Mouse (Mus musculus): ENCODE results near the gene Lgi4. TPM values are rescaled to one million over a fixed set of nuclear protein-coding genes. Genes with fewer than 3 reads are reported as not detected.

The Lgi4 gene
- polyA plus RNA-seq, 2 experiments = 0.16 TPM; not detected in 1

GRCm38 (mm10) chr7:31042431-31042910 is 16.7 kb upstream of the Lgi4 start, which contains the start of gene Fxyd5:
Gene Fxyd5 (minus strand): TSS chr7:31042481.
- Histone ChIP-seq H3K4me3 (ENCODE audit: insufficient read depth in 1 of 2, low read depth in 2 of 2, low read length in 2 of 2) (peak within 1 kb of the TSS; percentile 34 to 41), H3K9ac (replicated peaks) (no peak within 1 kb of the TSS), H3K36me3 (replicated peaks; ENCODE audit: control insufficient read depth, insufficient read depth, low read depth) (no peaks in the 10 kb centered on the region), H3K27me3 (ENCODE audit: control insufficient read depth, insufficient read depth, low read length) (no peaks in the 10 kb centered on the region; the same call in 1 of the 2 replicates), H3K4me1 (replicated peaks; ENCODE audit: control insufficient read depth in 2 of 2, insufficient read depth in 2 of 2, low read length in 1 of 2) (no peaks in the 10 kb centered on the region), H3K4me2 (ENCODE audit: low read depth) (peak within 1 kb of the TSS; percentile 43), H3K27ac (no peak within 1 kb of the TSS), H3K9me3 (ENCODE audit: control insufficient read depth, low read length) (no peaks in the 10 kb centered on the region)
- ATAC-seq (ENCODE audit: insufficient read depth) (no peak), DNase-seq (ENCODE audit: low read depth in 3 of 3, low spot score in 3 of 3) (no peak)
- no peak for TF ChIP-seq EP300 (IDR thresholded peaks at IDR 0.05; ENCODE audit: low read depth)
- no peak for TF ChIP-seq CTCF (IDR thresholded peaks at IDR 0.05; ENCODE audit: low read depth)
- WGBS (ENCODE audit: insufficient replicate concordance) = 42% methylated on average over 10 of the region's 10 CpGs

GRCm38 (mm10) chr7:31049135-31049845 is 9.9 kb upstream of the Lgi4 start:
- H3K27ac ChIP-seq = no peak overlapping the region
- no peaks in the 10 kb centered on the region for H3K36me3 ChIP-seq (replicated peaks; ENCODE audit: control insufficient read depth, insufficient read depth, low read depth)
- DNase-seq (ENCODE audit: low read depth in 3 of 3, low spot score in 3 of 3) = no peak
- TF ChIP-seq EP300 (IDR thresholded peaks at IDR 0.05; ENCODE audit: low read depth) = no peak
- no peak for TF ChIP-seq CTCF (IDR thresholded peaks at IDR 0.05; ENCODE audit: low read depth)
- WGBS (ENCODE audit: insufficient replicate concordance) = 15% methylated on average over 5 of the region's 5 CpGs
- no peaks in the 10 kb centered on the region for H3K4me1 ChIP-seq (replicated peaks; ENCODE audit: control insufficient read depth in 2 of 2, insufficient read depth in 2 of 2, low read length in 1 of 2)
- H3K9me3 ChIP-seq (ENCODE audit: control insufficient read depth, low read length) = no peaks in the 10 kb centered on the region
- H3K27me3 ChIP-seq (ENCODE audit: control insufficient read depth, insufficient read depth, low read length) = peaks cover 31% of the 10 kb centered on the region
- no peak overlapping the region for H3K4me3 ChIP-seq (ENCODE audit: insufficient read depth in 1 of 2, low read depth in 2 of 2, low read length in 2 of 2)
- no peak overlapping the region for H3K4me2 ChIP-seq (ENCODE audit: low read depth)
- H3K9ac ChIP-seq (replicated peaks) = no peak overlapping the region
- no peak for ATAC-seq (ENCODE audit: insufficient read depth)

GRCm38 (mm10) chr7:31049846-31050281 is 9.3 kb upstream of the Lgi4 start:
- Histone ChIP-seq H3K4me1 (replicated peaks; ENCODE audit: control insufficient read depth in 2 of 2, insufficient read depth in 2 of 2, low read length in 1 of 2) (no peaks in the 10 kb centered on the region), H3K4me3 (ENCODE audit: insufficient read depth in 1 of 2, low read depth in 2 of 2, low read length in 2 of 2) (no peak overlapping the region), H3K9ac (replicated peaks) (no peak overlapping the region), H3K27me3 (ENCODE audit: control insufficient read depth, insufficient read depth, low read length) (peaks cover 31% of the 10 kb centered on the region), H3K27ac (no peak overlapping the region), H3K36me3 (replicated peaks; ENCODE audit: control insufficient read depth, insufficient read depth, low read depth) (no peaks in the 10 kb centered on the region), H3K9me3 (ENCODE audit: control insufficient read depth, low read length) (no peaks in the 10 kb centered on the region), H3K4me2 (ENCODE audit: low read depth) (no peak overlapping the region)
- DNase-seq (ENCODE audit: low read depth in 3 of 3, low spot score in 3 of 3) (no peak), ATAC-seq (ENCODE audit: insufficient read depth) (no peak)
- 7% methylated on average over 14 of the region's 15 CpGs for WGBS (ENCODE audit: insufficient replicate concordance)
- TF ChIP-seq CTCF (IDR thresholded peaks at IDR 0.05; ENCODE audit: low read depth) = no peak
- TF ChIP-seq EP300 (IDR thresholded peaks at IDR 0.05; ENCODE audit: low read depth) = no peak

GRCm38 (mm10) chr7:31050487-31050886 is 8.7 kb upstream of the Lgi4 start:
- no peak for DNase-seq (ENCODE audit: low read depth in 3 of 3, low spot score in 3 of 3)
- peaks cover 31% of the 10 kb centered on the region for H3K27me3 ChIP-seq (ENCODE audit: control insufficient read depth, insufficient read depth, low read length)
- no peak for ATAC-seq (ENCODE audit: insufficient read depth)
- WGBS (ENCODE audit: insufficient replicate concordance) = 6% methylated on average over 6 of the region's 6 CpGs
- no peak overlapping the region for H3K4me3 ChIP-seq (ENCODE audit: insufficient read depth in 1 of 2, low read depth in 2 of 2, low read length in 2 of 2)
- H3K27ac ChIP-seq = no peak overlapping the region
- H3K36me3 ChIP-seq (replicated peaks; ENCODE audit: control insufficient read depth, insufficient read depth, low read depth) = no peaks in the 10 kb centered on the region
- H3K4me1 ChIP-seq (replicated peaks; ENCODE audit: control insufficient read depth in 2 of 2, insufficient read depth in 2 of 2, low read length in 1 of 2) = no peaks in the 10 kb centered on the region
- TF ChIP-seq EP300 (IDR thresholded peaks at IDR 0.05; ENCODE audit: low read depth) = no peak
- TF ChIP-seq CTCF (IDR thresholded peaks at IDR 0.05; ENCODE audit: low read depth) = no peak
- no peak overlapping the region for H3K9ac ChIP-seq (replicated peaks)
- H3K4me2 ChIP-seq (ENCODE audit: low read depth) = no peak overlapping the region
- no peaks in the 10 kb centered on the region for H3K9me3 ChIP-seq (ENCODE audit: control insufficient read depth, low read length)

GRCm38 (mm10) chr7:31050921-31051320 is 8.2 kb upstream of the Lgi4 start:
- ATAC-seq (ENCODE audit: insufficient read depth) = no peak

More at GRCm38 (mm10) chr7:31050921-31051320, 8.2 kb upstream of the Lgi4 start:
- Histone ChIP-seq H3K4me1 (replicated peaks; ENCODE audit: control insufficient read depth in 2 of 2, insufficient read depth in 2 of 2, low read length in 1 of 2) (no peaks in the 10 kb centered on the region), H3K4me2 (ENCODE audit: low read depth) (no peak overlapping the region), H3K27ac (no peak overlapping the region), H3K4me3 (ENCODE audit: insufficient read depth in 1 of 2, low read depth in 2 of 2, low read length in 2 of 2) (no peak overlapping the region), H3K9ac (replicated peaks) (no peak overlapping the region), H3K27me3 (ENCODE audit: control insufficient read depth, insufficient read depth, low read length) (peaks cover 31% of the 10 kb centered on the region), H3K36me3 (replicated peaks; ENCODE audit: control insufficient read depth, insufficient read depth, low read depth) (no peaks in the 10 kb centered on the region), H3K9me3 (ENCODE audit: control insufficient read depth, low read length) (no peaks in the 10 kb centered on the region)
- no peak for DNase-seq (ENCODE audit: low read depth in 3 of 3, low spot score in 3 of 3)
- TF ChIP-seq CTCF (IDR thresholded peaks at IDR 0.05; ENCODE audit: low read depth) = no peak
- no peak for TF ChIP-seq EP300 (IDR thresholded peaks at IDR 0.05; ENCODE audit: low read depth)
- 5% methylated on average over 9 of the region's 9 CpGs for WGBS (ENCODE audit: insufficient replicate concordance)
